Mouse (Mus musculus): Measurements from ENCODE around the gene Nav2.

Gene Nav2

GRCm38 (mm10) chr7:49163789-49164188, 255.3 kb downstream of the Nav2 start:
- Histone ChIP-seq H3K27me3 (ENCODE audit: control insufficient read depth, insufficient read depth, low read length, poor library complexity, severe bottlenecking) (no peaks in the 10 kb centered on the region), H3K36me3 (ENCODE audit: control insufficient read depth, insufficient read depth, low read length, poor library complexity, severe bottlenecking) (no peaks in the 10 kb centered on the region)
- no peak for DNase-seq (ENCODE audit: low read depth, low spot score)

GRCm38 (mm10) chr7:49164868-49165267, 256.4 kb downstream of the Nav2 start:
- no peak for DNase-seq (ENCODE audit: low read depth, low spot score)
- H3K27me3 ChIP-seq (ENCODE audit: control insufficient read depth, insufficient read depth, low read length, poor library complexity, severe bottlenecking), result no peaks in the 10 kb centered on the region
- H3K36me3 ChIP-seq (ENCODE audit: control insufficient read depth, insufficient read depth, low read length, poor library complexity, severe bottlenecking), result no peaks in the 10 kb centered on the region

- DNase-seq (ENCODE audit: low read depth, low spot score), result no peak
- Histone ChIP-seq H3K36me3 (ENCODE audit: control insufficient read depth, insufficient read depth, low read length, poor library complexity, severe bottlenecking) (no peaks in the 10 kb centered on the region), H3K27me3 (ENCODE audit: control insufficient read depth, insufficient read depth, low read length, poor library complexity, severe bottlenecking) (no peaks in the 10 kb centered on the region)
Measured at GRCm38 (mm10) chr7:49172926-49173325, 264.4 kb downstream of the Nav2 start.

GRCm38 (mm10) chr7:49175784-49176409, 267.4 kb downstream of the Nav2 start:
- H3K27me3 ChIP-seq (ENCODE audit: control insufficient read depth, insufficient read depth, low read length, poor library complexity, severe bottlenecking), result no peaks in the 10 kb centered on the region
- no peaks in the 10 kb centered on the region for H3K36me3 ChIP-seq (ENCODE audit: control insufficient read depth, insufficient read depth, low read length, poor library complexity, severe bottlenecking)
- DNase-seq (ENCODE audit: low read depth, low spot score), result no peak

GRCm38 (mm10) chr7:49176590-49177201, 268.2 kb downstream of the Nav2 start:
- Histone ChIP-seq H3K36me3 (ENCODE audit: control insufficient read depth, insufficient read depth, low read length, poor library complexity, severe bottlenecking) (no peaks in the 10 kb centered on the region), H3K27me3 (ENCODE audit: control insufficient read depth, insufficient read depth, low read length, poor library complexity, severe bottlenecking) (no peaks in the 10 kb centered on the region)
- DNase-seq (ENCODE audit: low read depth, low spot score), result no peak

- DNase-seq (ENCODE audit: low read depth, low spot score), result no peak
- H3K36me3 ChIP-seq (ENCODE audit: control insufficient read depth, insufficient read depth, low read length, poor library complexity, severe bottlenecking), result no peaks in the 10 kb centered on the region
- no peaks in the 10 kb centered on the region for H3K27me3 ChIP-seq (ENCODE audit: control insufficient read depth, insufficient read depth, low read length, poor library complexity, severe bottlenecking)
Measured at GRCm38 (mm10) chr7:49178217-49178616, 269.7 kb downstream of the Nav2 start.

- no peaks in the 10 kb centered on the region for H3K36me3 ChIP-seq (ENCODE audit: control insufficient read depth, insufficient read depth, low read length, poor library complexity, severe bottlenecking)
- no peak for DNase-seq (ENCODE audit: low read depth, low spot score)
- no peaks in the 10 kb centered on the region for H3K27me3 ChIP-seq (ENCODE audit: control insufficient read depth, insufficient read depth, low read length, poor library complexity, severe bottlenecking)
Measured at GRCm38 (mm10) chr7:49181010-49181409, 272.5 kb downstream of the Nav2 start.

- no peaks in the 10 kb centered on the region for H3K36me3 ChIP-seq (ENCODE audit: control insufficient read depth, insufficient read depth, low read length, poor library complexity, severe bottlenecking)
- DNase-seq (ENCODE audit: low read depth, low spot score), result no peak
Measured at GRCm38 (mm10) chr7:49182427-49182826, 273.9 kb downstream of the Nav2 start.

GRCm38 (mm10) chr7:49183696-49184095, 275.2 kb downstream of the Nav2 start:
- DNase-seq (ENCODE audit: low read depth, low spot score), result no peak
- H3K27me3 ChIP-seq (ENCODE audit: control insufficient read depth, insufficient read depth, low read length, poor library complexity, severe bottlenecking), result no peaks in the 10 kb centered on the region
- no peaks in the 10 kb centered on the region for H3K36me3 ChIP-seq (ENCODE audit: control insufficient read depth, insufficient read depth, low read length, poor library complexity, severe bottlenecking)

More at GRCm38 (mm10) chr7:49182427-49182826, 273.9 kb downstream of the Nav2 start:
- no peaks in the 10 kb centered on the region for H3K27me3 ChIP-seq (ENCODE audit: control insufficient read depth, insufficient read depth, low read length, poor library complexity, severe bottlenecking)

- DNase-seq (ENCODE audit: low read depth, low spot score), result no peak
- Histone ChIP-seq H3K27me3 (ENCODE audit: control insufficient read depth, insufficient read depth, low read length, poor library complexity, severe bottlenecking) (no peaks in the 10 kb centered on the region), H3K36me3 (ENCODE audit: control insufficient read depth, insufficient read depth, low read length, poor library complexity, severe bottlenecking) (no peaks in the 10 kb centered on the region)
Measured at GRCm38 (mm10) chr7:49185991-49186390, 277.5 kb downstream of the Nav2 start.

- Histone ChIP-seq H3K36me3 (ENCODE audit: control insufficient read depth, insufficient read depth, low read length, poor library complexity, severe bottlenecking) (no peaks in the 10 kb centered on the region), H3K27me3 (ENCODE audit: control insufficient read depth, insufficient read depth, low read length, poor library complexity, severe bottlenecking) (no peaks in the 10 kb centered on the region)
- DNase-seq (ENCODE audit: low read depth, low spot score), result no peak
Measured at GRCm38 (mm10) chr7:49189364-49189763, 280.8 kb downstream of the Nav2 start.

- DNase-seq (ENCODE audit: low read depth, low spot score), result no peak
- H3K27me3 ChIP-seq (ENCODE audit: control insufficient read depth, insufficient read depth, low read length, poor library complexity, severe bottlenecking), result no peaks in the 10 kb centered on the region
- H3K36me3 ChIP-seq (ENCODE audit: control insufficient read depth, insufficient read depth, low read length, poor library complexity, severe bottlenecking), result no peaks in the 10 kb centered on the region
Measured at GRCm38 (mm10) chr7:49190231-49190985, 281.9 kb downstream of the Nav2 start.

- DNase-seq (ENCODE audit: low read depth, low spot score), result no peak
- no peaks in the 10 kb centered on the region for H3K36me3 ChIP-seq (ENCODE audit: control insufficient read depth, insufficient read depth, low read length, poor library complexity, severe bottlenecking)
Measured at GRCm38 (mm10) chr7:49191081-49191678, 282.7 kb downstream of the Nav2 start.

GRCm38 (mm10) chr7:49192061-49192695, 283.7 kb downstream of the Nav2 start:
- no peaks in the 10 kb centered on the region for H3K36me3 ChIP-seq (ENCODE audit: control insufficient read depth, insufficient read depth, low read length, poor library complexity, severe bottlenecking)
- no peaks in the 10 kb centered on the region for H3K27me3 ChIP-seq (ENCODE audit: control insufficient read depth, insufficient read depth, low read length, poor library complexity, severe bottlenecking)
- DNase-seq (ENCODE audit: low read depth, low spot score), result no peak

More at GRCm38 (mm10) chr7:49191081-49191678, 282.7 kb downstream of the Nav2 start:
- no peaks in the 10 kb centered on the region for H3K27me3 ChIP-seq (ENCODE audit: control insufficient read depth, insufficient read depth, low read length, poor library complexity, severe bottlenecking)
